Mouse (Mus musculus): ENCODE results near the gene Elf1. TPM values are rescaled to one million over a fixed set of nuclear protein-coding genes. Genes with fewer than 3 reads are reported as not detected.

The Elf1 gene
- polyA plus RNA-seq, 1 experiment from 2014 or later, result 10.3 TPM

Small RNA genes lying within 50 kb of the gene (microRNA-seq; reads per million reads assigned to microRNA genes)
- gene Gm27857, result not detected

Other genes with a start within 250 kb of the Elf1 start
- gene Zfp957, start 233.8 kb upstream of the Elf1 start, polyA plus RNA-seq (2016; fragmentation: Nextera tagmentation; extraction: Ambion mirVana), result 0.19 TPM in 1 of 2 replicates, not detected in the other
- 32.4 and 41.0 TPM in 2 replicates for gene Rgcc, start 179.5 kb upstream of the Elf1 start, polyA plus RNA-seq (2016; fragmentation: Nextera tagmentation; extraction: Ambion mirVana)
- 33.9 and 39.4 TPM in 2 replicates for gene Naa16, start 90.4 kb upstream of the Elf1 start, polyA plus RNA-seq (2016; fragmentation: Nextera tagmentation; extraction: Ambion mirVana)
- 9.8 and 11.1 TPM in 2 replicates for gene Mtrf1, start 83.4 kb upstream of the Elf1 start, polyA plus RNA-seq (2016; fragmentation: Nextera tagmentation; extraction: Ambion mirVana)
- gene Kbtbd7, start 54.7 kb upstream of the Elf1 start, polyA plus RNA-seq (2016; fragmentation: Nextera tagmentation; extraction: Ambion mirVana), result 22.6 and 23.1 TPM in 2 replicates
- 3.1 and 4.5 TPM in 2 replicates for gene Kbtbd6, start 29.4 kb upstream of the Elf1 start, polyA plus RNA-seq (2016; fragmentation: Nextera tagmentation; extraction: Ambion mirVana)
- gene Wbp4, start 326 bp downstream of the Elf1 start, polyA plus RNA-seq (2016; fragmentation: Nextera tagmentation; extraction: Ambion mirVana), result 51.1 and 53.2 TPM in 2 replicates
- gene Sugt1, start 106.5 kb downstream of the Elf1 start, polyA plus RNA-seq (2016; fragmentation: Nextera tagmentation; extraction: Ambion mirVana), result 128 and 133 TPM in 2 replicates
- 66.9 and 90.7 TPM in 2 replicates for gene Cnmd, start 181.0 kb downstream of the Elf1 start, polyA plus RNA-seq (2016; fragmentation: Nextera tagmentation; extraction: Ambion mirVana)